Mouse (Mus musculus): ENCODE results near the gene Hsf2. TPM values are rescaled to one million over a fixed set of nuclear protein-coding genes. Genes with fewer than 3 reads are reported as not detected.

Hsf2 gene
- total RNA-seq (2023): 6.5 and 9.0 TPM in 2 replicates

DNA sequence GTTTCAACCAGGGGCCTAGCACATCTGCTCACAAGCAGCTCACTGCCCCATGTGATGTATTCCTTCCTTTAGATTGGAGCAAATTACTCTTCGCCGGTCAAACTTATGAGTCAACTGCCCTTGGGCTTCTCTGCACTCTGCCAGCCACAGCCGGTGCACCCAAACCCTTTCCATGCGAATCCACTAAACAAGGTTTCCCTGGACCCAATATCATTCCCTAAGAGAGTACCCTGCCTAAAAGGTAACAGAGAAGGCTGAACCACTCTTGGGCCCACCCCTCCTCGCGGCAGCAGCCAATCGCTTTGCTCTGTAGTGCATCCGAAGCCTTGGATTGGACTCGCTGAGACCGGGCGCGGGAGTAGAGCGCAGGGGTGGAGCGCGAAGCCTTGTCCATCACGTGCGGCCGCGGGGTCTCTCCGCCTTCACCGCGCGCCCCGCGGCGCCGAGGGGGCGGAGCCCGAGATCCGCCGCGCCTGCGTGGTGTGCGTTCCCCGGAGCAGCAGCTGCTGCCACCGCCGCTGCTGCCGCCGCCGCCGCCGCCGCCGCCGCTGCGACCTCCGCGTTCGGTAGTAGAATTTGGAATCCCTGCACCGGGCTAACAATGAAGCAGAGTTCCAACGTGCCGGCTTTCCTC, at the start of gene Hsf2:
Gene Hsf2, plus strand, starts transcription at position 478 of the 634 bp plus-strand sequence.

DNA sequence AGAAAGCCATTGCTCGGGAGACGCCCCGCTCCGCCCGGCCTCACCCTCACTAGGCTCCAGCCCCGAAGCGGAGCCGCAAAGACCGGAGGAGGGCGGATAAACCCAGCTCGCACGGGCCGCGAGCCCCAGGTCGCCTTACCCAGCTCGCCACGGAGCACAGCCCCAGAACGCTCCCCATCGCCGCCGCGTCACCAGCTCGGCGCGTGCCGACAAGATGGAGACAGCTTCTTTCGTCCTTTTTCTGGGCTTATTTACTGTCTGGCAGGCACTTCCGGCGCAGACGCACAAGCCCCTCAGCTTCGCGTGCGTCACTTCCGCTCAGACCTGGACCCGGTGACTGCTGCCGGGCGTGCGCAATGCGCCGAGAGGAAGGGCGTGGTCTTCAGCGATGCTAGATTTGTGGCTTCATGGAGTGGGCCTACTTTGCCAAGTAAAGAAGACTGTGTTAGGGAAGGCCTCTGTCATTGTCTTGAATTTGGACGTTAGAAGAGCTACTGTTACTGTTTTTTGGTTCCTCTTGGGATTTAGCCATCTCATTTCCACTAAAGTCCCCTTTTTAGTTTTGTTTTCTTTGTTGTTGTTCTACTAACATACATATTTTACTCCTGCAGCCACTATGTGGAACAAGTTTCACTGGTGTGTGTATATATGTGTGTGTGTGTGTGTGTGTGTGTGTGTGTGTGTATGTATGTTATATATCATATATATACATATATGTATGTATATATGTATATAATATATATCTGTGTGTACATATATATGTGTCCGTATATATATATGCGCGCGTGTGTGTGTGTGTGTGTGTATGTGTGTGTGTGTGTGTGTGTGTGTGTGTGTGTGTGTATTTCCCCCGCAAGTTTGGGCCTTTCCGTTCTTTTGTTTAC, 46.3 kb downstream of the Hsf2 start, which contains the start of gene Serinc1:
Gene Serinc1, minus strand, starts transcription at position 313 of the 884 bp plus-strand sequence.

Other genes starting within 250 kb of the Hsf2 start
- 105 and 163 TPM in 2 replicates for gene Serinc1, start 46.1 kb downstream of the Hsf2 start, total RNA-seq (2023)
- 2.0 and 2.5 TPM in 2 replicates for gene Pkib, start 145.6 kb downstream of the Hsf2 start, total RNA-seq (2023)